Mouse (Mus musculus) intestine, embryonic 14.5 days (tissue): ENCODE measurements around the gene Vwa5a. TPM values are rescaled to one million over a fixed set of nuclear protein-coding genes. Genes with fewer than 3 reads are reported as not detected.

Experiments
- ATAC-seq: fragments of 200-750 bp; cut with Nextera tagmentation; replicated peaks from 2 replicates; pipeline ENCODE4 v1.8.0; 2017; ENCODE audit warnings: low read depth, moderate number of reproducible peaks, moderate TSS enrichment, moderate library complexity; ENCODE audit not compliant: low FRiP score, low TSS enrichment
- DNase-seq: peaks from one replicate; pipeline ENCODE4 v3.0.0-alpha.2; 2018; ENCODE audit warnings: low spot score
- H3K27ac ChIP-seq: fragments of 300-500 bp; sonication (generic); 2 replicates; pipeline ENCODE4 v1.5.1; 2014; ENCODE audit warnings: low read depth, mild to moderate bottlenecking, control low read depth
- H3K27me3 ChIP-seq: fragments of 300-500 bp; sonication (generic); replicated peaks from 2 replicates; pipeline ENCODE4 v1.6.1; 2014; ENCODE audit warnings: low read length, control low read depth; ENCODE audit not compliant: control insufficient read depth, insufficient read depth
- H3K36me3 ChIP-seq: fragments of 300-500 bp; sonication (generic); 2 replicates; pipeline ENCODE4 v1.6.1; 2014; ENCODE audit warnings: low read length, control low read depth; ENCODE audit not compliant: control insufficient read depth, insufficient read depth
- H3K4me1 ChIP-seq: fragments of 300-500 bp; sonication (generic); replicated peaks from 2 replicates; pipeline ENCODE4 v1.6.1; 2014; ENCODE audit warnings: low read length, control low read depth, mixed read lengths; ENCODE audit not compliant: control insufficient read depth, insufficient read depth
- H3K4me2 ChIP-seq: fragments of 300-500 bp; sonication (generic); 2 replicates; pipeline ENCODE4 v1.6.1; 2014; ENCODE audit warnings: low read length
- H3K4me3 ChIP-seq: fragments of 300-500 bp; sonication (generic); 2 replicates; pipeline ENCODE4 v1.5.1; 2014; ENCODE audit warnings: low read depth, low read length, control low read depth, mixed read lengths
- H3K9ac ChIP-seq: fragments of 300-500 bp; sonication (generic); 2 replicates; pipeline ENCODE4 v1.6.1; 2014; ENCODE audit warnings: mild to moderate bottlenecking, low read length
- H3K9me3 ChIP-seq: fragments of 300-500 bp; sonication (generic); 2 replicates; pipeline ENCODE4 v1.6.1; 2016; ENCODE audit warnings: low read length, control low read depth; ENCODE audit not compliant: control insufficient read depth
- WGBS: fragments of 180-500 bp; shearing (Covaris S2); extraction: QIAGEN DNeasy Blood & Tissue Kit; methylation state at CpG from one replicate; pipeline ENCODE4 v1.1.7; 2014; 5-methylcytosine and 5-hydroxymethylcytosine counted together
- polyA plus RNA-seq: library from polyadenylated mRNA; unstranded; fragments of >200 nt; fragmentation: Nextera tagmentation; extraction: Ambion mirVana; gene quantifications from 2 replicates; pipeline ENCODE4 v1.2.1, GENCODE M21; 2014

Vwa5a gene
- 13.9 and 19.1 TPM in 2 replicates for polyA plus RNA-seq

GRCm38 (mm10) chr9:38718102-38718501 is at the start of gene Vwa5a:
Gene Vwa5a, plus strand, starts transcription at chr9:38718268.
- H3K4me3 ChIP-seq = peak within 1 kb of the TSS; percentile 62
- peaks cover 4% of the 10 kb centered on the region; the same call in 1 of the 2 replicates for H3K4me1 ChIP-seq
- ATAC-seq (peak; percentile 78), DNase-seq (no peak)
- peaks cover 2% of the 10 kb centered on the region; the same call in 1 of the 2 replicates for H3K36me3 ChIP-seq
- peak within 1 kb of the TSS; percentile 57 for H3K4me2 ChIP-seq
- H3K27ac ChIP-seq = peak within 1 kb of the TSS; percentile 66; the same call in 1 of the 2 replicates
- H3K9ac ChIP-seq = peak within 1 kb of the TSS; percentile 54
- H3K9me3 ChIP-seq = no peaks in the 10 kb centered on the region
- H3K27me3 ChIP-seq = no peaks in the 10 kb centered on the region
- 0% methylated on average over 4 of the region's 4 CpGs for WGBS

- Histone ChIP-seq H3K4me1 (no peaks in the 10 kb centered on the region), H3K36me3 (no peaks in the 10 kb centered on the region), H3K4me2 (no peak overlapping the region), H3K4me3 (no peak overlapping the region), H3K9ac (no peak overlapping the region), H3K9me3 (no peaks in the 10 kb centered on the region), H3K27me3 (no peaks in the 10 kb centered on the region), H3K27ac (no peak overlapping the region)
- WGBS = 91% methylated on average over 2 of the region's 2 CpGs
- ATAC-seq (no peak), DNase-seq (no peak)
Observed at GRCm38 (mm10) chr9:38672887-38673286, 45.2 kb upstream of the Vwa5a start.

DNA sequence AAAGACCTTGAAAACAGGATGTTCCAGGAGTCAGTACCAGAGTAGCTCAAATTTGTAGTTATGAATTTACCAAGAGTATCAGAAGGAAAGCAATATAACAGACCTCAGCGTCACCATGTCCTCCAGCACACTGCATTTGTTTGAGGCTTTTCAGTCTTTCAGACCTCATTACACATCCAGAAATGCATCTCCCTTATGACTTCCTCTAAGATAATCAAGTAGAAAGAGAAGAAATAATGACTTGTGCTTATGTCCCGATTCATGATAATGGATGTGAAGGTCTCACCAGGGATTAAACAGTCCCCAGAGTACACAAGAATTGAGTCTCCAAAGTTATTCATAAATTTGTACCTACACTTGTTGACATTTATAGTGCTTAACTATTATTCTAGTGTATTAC is 43.6 kb upstream of the Vwa5a start, which contains the start of gene Olfr918:
TSS of gene Olfr918 (minus strand) at position 101 of the 400 bp plus-strand sequence.
- H3K9ac ChIP-seq = no peak within 1 kb of the TSS
- DNase-seq (no peak), ATAC-seq (no peak)
- H3K4me2 ChIP-seq = no peak within 1 kb of the TSS
- no peak within 1 kb of the TSS for H3K27ac ChIP-seq
- 81% methylated on average over 2 of the region's 2 CpGs for WGBS
- H3K4me3 ChIP-seq = no peak within 1 kb of the TSS
- no peaks in the 10 kb centered on the region for H3K36me3 ChIP-seq
- H3K9me3 ChIP-seq = no peaks in the 10 kb centered on the region
- H3K4me1 ChIP-seq = no peaks in the 10 kb centered on the region
- no peaks in the 10 kb centered on the region for H3K27me3 ChIP-seq

GRCm38 (mm10) chr9:38718927-38719441 is 916 bp downstream of the Vwa5a start:
- H3K4me1 ChIP-seq = peaks cover 4% of the 10 kb centered on the region; the same call in 1 of the 2 replicates
- peak overlapping the region; percentile 54 for H3K9ac ChIP-seq
- peak; percentile 76; the same call in 1 of the 2 replicates for ATAC-seq
- no peaks in the 10 kb centered on the region for H3K9me3 ChIP-seq
- H3K4me2 ChIP-seq = peak overlapping the region; percentile 57
- no peaks in the 10 kb centered on the region for H3K27me3 ChIP-seq
- no peak overlapping the region for H3K27ac ChIP-seq
- peak; percentile 65 for DNase-seq
- H3K36me3 ChIP-seq = peaks cover 8% of the 10 kb centered on the region; the same call in 1 of the 2 replicates
- H3K4me3 ChIP-seq = peak overlapping the region; percentile 62
- 0% methylated on average over 3 of the region's 3 CpGs for WGBS

DNA sequence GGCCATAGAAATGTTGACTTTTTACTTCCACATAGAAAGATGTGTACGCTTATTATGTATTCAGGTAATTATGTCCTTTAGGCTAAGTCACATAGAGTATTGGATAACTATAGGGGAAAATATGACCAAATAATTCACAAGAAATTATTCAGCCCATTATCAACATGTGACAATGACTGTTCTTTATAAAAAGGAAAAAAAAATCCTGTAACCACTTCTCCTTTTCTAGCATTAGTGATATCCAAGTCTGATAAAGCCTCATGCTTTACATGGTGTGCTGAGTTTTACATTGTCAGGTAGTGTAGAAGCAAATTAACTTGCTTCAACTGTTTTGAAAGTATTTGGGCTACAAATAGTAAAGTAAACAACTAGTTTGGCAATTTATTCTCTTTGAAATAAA is 6.0 kb downstream of the Vwa5a start:
- Histone ChIP-seq H3K9ac (no peak overlapping the region), H3K36me3 (peaks cover 19% of the 10 kb centered on the region; the same call in 1 of the 2 replicates), H3K27me3 (no peaks in the 10 kb centered on the region), H3K4me2 (no peak overlapping the region), H3K4me3 (no peak overlapping the region), H3K27ac (no peak overlapping the region), H3K9me3 (no peaks in the 10 kb centered on the region), H3K4me1 (peaks cover 2% of the 10 kb centered on the region; the same call in 1 of the 2 replicates)
- DNase-seq (no peak), ATAC-seq (no peak)
- 97% methylated on average over 1 of the region's 1 CpGs for WGBS

DNA sequence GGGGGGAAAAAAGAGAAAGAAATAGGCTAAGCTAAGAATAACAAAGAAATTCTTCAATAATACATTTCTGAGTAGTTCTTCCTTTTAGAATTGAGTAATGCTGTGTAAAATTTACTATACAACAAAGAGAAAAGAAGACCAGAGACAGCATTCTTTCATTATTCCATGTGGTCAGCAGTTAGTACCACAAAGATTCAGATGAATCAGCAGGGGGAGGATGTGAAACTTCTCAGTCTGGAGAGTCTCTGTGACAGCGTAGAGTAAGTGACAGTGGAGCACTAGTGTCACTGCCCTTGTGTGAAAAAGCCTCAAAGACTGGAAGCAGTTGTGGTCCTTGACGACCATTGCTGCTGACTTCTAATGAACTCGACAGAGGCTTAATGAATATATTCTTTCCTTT is 10.2 kb downstream of the Vwa5a start:
- H3K27me3 ChIP-seq = no peaks in the 10 kb centered on the region
- H3K9me3 ChIP-seq = no peaks in the 10 kb centered on the region
- no peak for ATAC-seq
- no peak overlapping the region for H3K4me3 ChIP-seq
- H3K9ac ChIP-seq = no peak overlapping the region
- H3K36me3 ChIP-seq = peaks cover 16% of the 10 kb centered on the region; the same call in 1 of the 2 replicates
- no peak for DNase-seq
- no peaks in the 10 kb centered on the region for H3K4me1 ChIP-seq
- WGBS = 73% methylated on average over 3 of the region's 3 CpGs
- no peak overlapping the region for H3K27ac ChIP-seq
- H3K4me2 ChIP-seq = no peak overlapping the region

DNA sequence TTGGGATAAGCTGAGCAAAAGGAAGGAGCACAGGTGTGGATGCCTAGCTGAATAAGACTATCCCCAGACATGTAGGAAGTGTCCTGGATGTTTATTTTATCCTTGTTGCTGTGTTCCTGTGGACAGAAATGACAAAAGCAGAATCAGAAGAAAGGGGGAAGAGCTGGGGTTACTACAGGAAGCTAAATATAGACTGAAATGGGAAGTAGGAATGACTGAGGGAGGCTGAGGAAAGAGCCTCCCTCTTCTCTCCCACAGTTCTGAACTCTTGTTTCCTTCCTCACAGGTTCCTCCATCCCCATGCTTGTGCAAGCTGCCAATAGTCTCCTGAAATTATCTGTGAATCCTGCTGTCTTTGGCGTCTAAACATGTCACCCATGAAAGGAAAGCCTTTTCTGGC is 23.3 kb downstream of the Vwa5a start:
- H3K4me1 ChIP-seq = no peaks in the 10 kb centered on the region
- H3K27me3 ChIP-seq = no peaks in the 10 kb centered on the region
- H3K36me3 ChIP-seq = 0 out of 2 replicates have a peak, but pooled peaks cover 5% of the 10 kb centered on the region
- H3K27ac ChIP-seq = no peak overlapping the region
- no peak overlapping the region for H3K9ac ChIP-seq
- H3K4me3 ChIP-seq = no peak overlapping the region
- WGBS = 90% methylated on average over 1 of the region's 1 CpGs
- ATAC-seq = no peak
- DNase-seq = no peak
- H3K4me2 ChIP-seq = no peak overlapping the region
- H3K9me3 ChIP-seq = no peaks in the 10 kb centered on the region

DNA sequence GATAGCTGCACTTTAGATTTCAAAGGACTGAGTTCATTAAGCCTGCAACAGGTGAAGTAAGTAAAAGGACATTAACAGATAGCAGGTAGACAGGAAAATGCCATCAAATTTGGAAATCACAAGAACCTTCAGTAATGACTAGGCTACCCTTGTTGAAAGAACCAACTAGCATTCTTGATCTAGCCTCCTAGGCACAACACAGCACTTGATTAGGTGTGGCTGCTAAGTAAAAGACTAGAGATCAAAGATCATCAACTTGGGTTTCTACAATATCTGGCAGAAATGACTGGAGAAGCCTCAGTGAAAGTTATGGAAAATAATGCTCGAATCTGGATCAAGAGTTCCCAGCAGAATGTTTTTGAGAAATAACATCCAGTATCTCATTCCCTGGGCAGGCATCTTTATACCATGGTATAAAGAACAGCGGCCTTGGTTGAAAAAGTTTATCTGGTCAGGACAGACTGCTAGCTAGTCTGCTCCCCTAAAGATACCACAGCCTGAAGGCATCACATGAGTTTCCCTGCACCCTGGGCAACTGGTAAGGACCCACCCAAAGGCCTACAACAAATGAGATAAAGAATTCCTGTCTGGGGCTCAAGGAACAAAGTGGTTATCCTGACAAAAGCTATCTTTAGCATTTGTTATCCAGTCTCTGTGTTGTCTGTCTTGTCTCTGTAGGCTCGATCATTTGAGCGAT is 26.7 kb downstream of the Vwa5a start:
- Histone ChIP-seq H3K9me3 (no peaks in the 10 kb centered on the region), H3K4me2 (no peak overlapping the region), H3K4me3 (no peak overlapping the region), H3K27ac (no peak overlapping the region), H3K36me3 (no peaks in the 10 kb centered on the region), H3K4me1 (no peaks in the 10 kb centered on the region), H3K27me3 (no peaks in the 10 kb centered on the region), H3K9ac (no peak overlapping the region)
- ATAC-seq (no peak), DNase-seq (no peak)
- WGBS = 94% methylated on average over 4 of the region's 4 CpGs
